Mouse (Mus musculus) myocyte (in vitro differentiated cells): ENCODE results near the gene Kcnb1.
A peak's percentile ranks its signal among the peaks of the same experiment; 100 is the strongest.

Source experiments
- CEBPB ChIP-seq: IDR thresholded peaks from 2 replicates; pipeline ENCODE4 v1.6.1; 2011; ENCODE audit warnings: mild to moderate bottlenecking, moderate library complexity; ENCODE audit not compliant: poor library complexity, insufficient read depth, severe bottlenecking
- E2F4 ChIP-seq: IDR thresholded peaks from one replicate; pipeline ENCODE4 v1.6.1; 2011; ENCODE audit warnings: mild to moderate bottlenecking, control low read depth, moderate library complexity; ENCODE audit not compliant: insufficient read depth
- MAX ChIP-seq: IDR thresholded peaks from one replicate; pipeline ENCODE4 v1.6.1; 2011; ENCODE audit warnings: low read depth, mild to moderate bottlenecking, control low read depth
- MYOD1 ChIP-seq, 3 experiments: IDR thresholded peaks; one replicate each; pipeline ENCODE4 v1.6.1; 2011; ENCODE audit warnings: control low read depth in 2 of 3, low read depth in 2 of 3, mild to moderate bottlenecking in 2 of 3, moderate library complexity in 1 of 3; ENCODE audit not compliant: insufficient read length in 2 of 3, control insufficient read depth in 1 of 3
- MYOG ChIP-seq, 3 experiments: IDR thresholded peaks; one replicate each; pipeline ENCODE4 v1.6.1; 2011; ENCODE audit warnings: control low read depth in 2 of 3, low read depth in 2 of 3, mild to moderate bottlenecking in 2 of 3; ENCODE audit not compliant: insufficient read length in 2 of 3, control insufficient read depth in 1 of 3, insufficient read depth in 1 of 3
- POLR2A ChIP-seq: IDR thresholded peaks from one replicate; pipeline ENCODE4 v1.6.1; 2011; ENCODE audit warnings: low read depth, mild to moderate bottlenecking, control low read depth, moderate library complexity; ENCODE audit not compliant: insufficient read length
- POLR2AphosphoS2 ChIP-seq: IDR thresholded peaks from one replicate; pipeline ENCODE4 v1.6.1; 2011; ENCODE audit warnings: low read depth, control low read depth; ENCODE audit not compliant: insufficient read length
- SRF ChIP-seq: IDR thresholded peaks from one replicate; pipeline ENCODE4 v1.6.1; 2011; ENCODE audit warnings: low read depth; ENCODE audit not compliant: control insufficient read depth, insufficient read length
- TCF12 ChIP-seq: IDR thresholded peaks from one replicate; pipeline ENCODE4 v1.6.1; 2011; ENCODE audit warnings: mild to moderate bottlenecking, control low read depth; ENCODE audit not compliant: poor library complexity, insufficient read depth, severe bottlenecking
- USF1 ChIP-seq: IDR thresholded peaks from one replicate; pipeline ENCODE4 v1.6.1; 2011; ENCODE audit warnings: low read depth, mild to moderate bottlenecking, control low read depth, moderate library complexity

DNA sequence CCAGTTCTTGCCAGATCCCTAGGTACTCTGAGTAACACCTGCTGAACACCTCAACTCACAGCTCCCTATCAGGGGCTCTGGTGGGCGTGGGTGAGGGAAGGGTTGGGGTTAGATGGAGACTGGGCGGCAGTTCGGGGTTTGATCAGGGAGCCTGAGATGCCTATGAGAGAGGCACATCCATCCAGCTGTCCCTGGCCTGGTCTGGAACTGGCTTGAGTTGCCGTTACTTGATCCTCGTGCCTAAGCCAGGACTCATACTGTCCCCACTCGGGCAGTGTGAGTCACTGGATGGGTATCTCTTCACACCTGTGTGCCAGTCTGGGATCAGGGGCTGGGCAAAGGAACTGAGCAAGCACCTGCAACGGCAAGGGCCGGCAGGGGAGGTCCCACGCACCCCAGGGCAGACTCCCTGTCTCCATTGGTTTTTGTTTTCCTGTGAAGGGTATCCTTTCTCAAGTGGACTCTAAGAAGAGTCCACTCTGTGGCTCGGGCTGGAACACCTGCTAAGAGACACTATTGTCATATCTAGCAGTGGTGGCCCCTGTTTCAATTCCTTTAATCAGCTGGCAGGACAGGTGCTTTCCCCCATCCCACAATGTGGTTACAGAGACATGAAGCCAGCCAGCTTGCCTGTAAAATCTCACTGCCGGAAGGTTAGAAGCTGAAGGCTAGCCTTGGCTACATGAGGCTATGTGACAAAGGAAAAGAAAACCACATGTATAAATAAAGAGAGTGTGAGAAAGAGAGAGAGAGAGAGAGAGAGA lies 112.6 kb downstream of the Kcnb1 start:
- TF ChIP-seq POLR2A (no peak), SRF (no peak), POLR2AphosphoS2 (no peak), E2F4 (no peak), MYOD1 (IDR thresholded peaks at IDR 0.05; ENCODE audit: control insufficient read depth in 1 of 3, insufficient read length in 2 of 3, low read depth in 2 of 3) (peak; percentile 19 to 91 (median 82)), CEBPB (no peak), MAX (no peak), MYOG (IDR thresholded peaks at IDR 0.05; ENCODE audit: control insufficient read depth in 1 of 3, insufficient read depth in 1 of 3, insufficient read length in 2 of 3, low read depth in 2 of 3) (peak; percentile 49 to 96 (median 83)), TCF12 (peak; percentile 50), USF1 (no peak)
